Mouse (Mus musculus): ENCODE results near the gene Pgrmc2. TPM values are rescaled to one million over a fixed set of nuclear protein-coding genes. Genes with fewer than 3 reads are reported as not detected.

Pgrmc2 gene
- 40.9 and 41.0 TPM in 2 replicates for polyA plus RNA-seq (2015; fragmentation: Nextera tagmentation; extraction: Ambion mirVana)

GRCm38 (mm10) chr3:41082885-41083789 is at the start of gene Pgrmc2:
Gene Pgrmc2, minus strand, starts transcription at chr3:41083046.
- Histone ChIP-seq H3K27me3 (no peaks in the 10 kb centered on the region), H3K4me2 (peak within 1 kb of the TSS; percentile 83), H3K4me1 (peaks cover 14% of the 10 kb centered on the region), H3K4me3 (replicated peaks) (peak within 1 kb of the TSS; percentile 97), H3K36me3 (0 out of 2 replicates have a peak, but pooled peaks cover 5% of the 10 kb centered on the region), H3K9ac (peak within 1 kb of the TSS; percentile 85), H3K27ac (peak within 1 kb of the TSS; percentile 94), H3K9me3 (replicated peaks) (no peaks in the 10 kb centered on the region)
- WGBS, result under 1% methylated on average over 79 of the region's 95 CpGs
- peak; percentile 98 for ATAC-seq (replicated peaks; ENCODE audit: low FRiP score)

GRCm38 (mm10) chr3:41124000-41124294 is 41.1 kb upstream of the Pgrmc2 start:
- H3K4me1 ChIP-seq, result 0 out of 2 replicates have a peak, but pooled peaks cover 4% of the 10 kb centered on the region

GRCm38 (mm10) chr3:41123190-41123999 is 40.5 kb upstream of the Pgrmc2 start:
- Histone ChIP-seq H3K4me2 (peak overlapping the region; percentile 29; the same call in 1 of the 2 replicates), H3K27me3 (peaks cover 28% of the 10 kb centered on the region), H3K4me3 (replicated peaks) (no peak overlapping the region), H3K4me1 (0 out of 2 replicates have a peak, but pooled peaks cover 4% of the 10 kb centered on the region), H3K9me3 (replicated peaks) (no peaks in the 10 kb centered on the region), H3K36me3 (no peaks in the 10 kb centered on the region), H3K27ac (no peak overlapping the region), H3K9ac (no peak overlapping the region)
- WGBS, result 46% methylated on average over 10 of the region's 10 CpGs
- no peak for ATAC-seq (replicated peaks; ENCODE audit: low FRiP score)

More at GRCm38 (mm10) chr3:41124000-41124294, 41.1 kb upstream of the Pgrmc2 start:
- Histone ChIP-seq H3K27me3 (peaks cover 30% of the 10 kb centered on the region), H3K9me3 (replicated peaks) (no peaks in the 10 kb centered on the region), H3K27ac (no peak overlapping the region), H3K4me3 (replicated peaks) (no peak overlapping the region), H3K9ac (no peak overlapping the region), H3K4me2 (peak overlapping the region; percentile 29; the same call in 1 of the 2 replicates), H3K36me3 (no peaks in the 10 kb centered on the region)
- WGBS, result 20% methylated on average over 12 of the region's 12 CpGs
- ATAC-seq (replicated peaks; ENCODE audit: low FRiP score), result no peak

- Histone ChIP-seq H3K27me3 (0 out of 2 replicates have a peak, but pooled peaks cover 3% of the 10 kb centered on the region), H3K9ac (no peak overlapping the region), H3K4me3 (replicated peaks) (no peak overlapping the region), H3K9me3 (replicated peaks) (no peaks in the 10 kb centered on the region), H3K4me1 (no peaks in the 10 kb centered on the region), H3K36me3 (no peaks in the 10 kb centered on the region), H3K4me2 (no peak overlapping the region), H3K27ac (no peak overlapping the region)
- 80% methylated on average over 5 of the region's 5 CpGs for whole genome bisulfite sequencing
- ATAC-seq (replicated peaks; ENCODE audit: low FRiP score), result no peak
Observed at GRCm38 (mm10) chr3:41118173-41118572, 35.3 kb upstream of the Pgrmc2 start.

GRCm38 (mm10) chr3:41117447-41117846 is 34.6 kb upstream of the Pgrmc2 start:
- no peaks in the 10 kb centered on the region for H3K36me3 ChIP-seq

GRCm38 (mm10) chr3:41113186-41113585 is 30.3 kb upstream of the Pgrmc2 start:
- ATAC-seq (replicated peaks; ENCODE audit: low FRiP score), result no peak
- no peaks in the 10 kb centered on the region for H3K9me3 ChIP-seq (replicated peaks)
- no peak overlapping the region for H3K27ac ChIP-seq
- H3K4me2 ChIP-seq, result no peak overlapping the region
- peaks cover 3% of the 10 kb centered on the region for H3K4me1 ChIP-seq
- no peak overlapping the region for H3K4me3 ChIP-seq (replicated peaks)
- no peaks in the 10 kb centered on the region for H3K27me3 ChIP-seq
- no peaks in the 10 kb centered on the region for H3K36me3 ChIP-seq
- no peak overlapping the region for H3K9ac ChIP-seq
- WGBS, result 50% methylated on average over 5 of the region's 5 CpGs

More at GRCm38 (mm10) chr3:41117447-41117846, 34.6 kb upstream of the Pgrmc2 start:
- Histone ChIP-seq H3K4me2 (no peak overlapping the region), H3K9me3 (replicated peaks) (no peaks in the 10 kb centered on the region), H3K27ac (no peak overlapping the region), H3K27me3 (no peaks in the 10 kb centered on the region), H3K4me1 (no peaks in the 10 kb centered on the region), H3K4me3 (replicated peaks) (no peak overlapping the region), H3K9ac (no peak overlapping the region)
- ATAC-seq (replicated peaks; ENCODE audit: low FRiP score), result no peak

- Histone ChIP-seq H3K36me3 (no peaks in the 10 kb centered on the region), H3K9me3 (replicated peaks) (no peaks in the 10 kb centered on the region), H3K4me3 (replicated peaks) (no peak overlapping the region), H3K9ac (no peak overlapping the region), H3K4me2 (peak overlapping the region; percentile 34), H3K27me3 (no peaks in the 10 kb centered on the region), H3K4me1 (peaks cover 14% of the 10 kb centered on the region), H3K27ac (no peak overlapping the region)
- ATAC-seq (replicated peaks; ENCODE audit: low FRiP score), result no peak
- 11% methylated on average over 6 of the region's 6 CpGs for WGBS
Observed at GRCm38 (mm10) chr3:41108306-41108785, 25.5 kb upstream of the Pgrmc2 start.

GRCm38 (mm10) chr3:41107600-41108305 is 24.9 kb upstream of the Pgrmc2 start:
- peak; percentile 49; the same call in 1 of the 2 replicates for ATAC-seq (replicated peaks; ENCODE audit: low FRiP score)
- Histone ChIP-seq H3K4me3 (replicated peaks) (no peak overlapping the region), H3K4me2 (peak overlapping the region; percentile 34), H3K9me3 (replicated peaks) (no peaks in the 10 kb centered on the region), H3K27ac (no peak overlapping the region), H3K9ac (no peak overlapping the region), H3K4me1 (peaks cover 14% of the 10 kb centered on the region), H3K27me3 (no peaks in the 10 kb centered on the region), H3K36me3 (no peaks in the 10 kb centered on the region)
- 36% methylated on average over 14 of the region's 14 CpGs for WGBS

GRCm38 (mm10) chr3:41101905-41102304 is 19.1 kb upstream of the Pgrmc2 start:
- no peaks in the 10 kb centered on the region for H3K36me3 ChIP-seq
- no peaks in the 10 kb centered on the region for H3K9me3 ChIP-seq (replicated peaks)
- H3K27ac ChIP-seq, result no peak overlapping the region
- 81% methylated on average over 9 of the region's 9 CpGs for WGBS
- no peaks in the 10 kb centered on the region for H3K4me1 ChIP-seq
- H3K27me3 ChIP-seq, result no peaks in the 10 kb centered on the region
- ATAC-seq (replicated peaks; ENCODE audit: low FRiP score), result no peak
- no peak overlapping the region for H3K9ac ChIP-seq
- no peak overlapping the region for H3K4me3 ChIP-seq (replicated peaks)
- no peak overlapping the region for H3K4me2 ChIP-seq

GRCm38 (mm10) chr3:41100157-41100556 is 17.3 kb upstream of the Pgrmc2 start:
- no peaks in the 10 kb centered on the region for H3K9me3 ChIP-seq (replicated peaks)
- no peak overlapping the region for H3K4me2 ChIP-seq
- no peak overlapping the region for H3K27ac ChIP-seq
- H3K9ac ChIP-seq, result no peak overlapping the region
- no peaks in the 10 kb centered on the region for H3K27me3 ChIP-seq
- H3K4me1 ChIP-seq, result no peaks in the 10 kb centered on the region
- no peaks in the 10 kb centered on the region for H3K36me3 ChIP-seq
- ATAC-seq (replicated peaks; ENCODE audit: low FRiP score), result no peak
- no peak overlapping the region for H3K4me3 ChIP-seq (replicated peaks)
- 82% methylated on average over 2 of the region's 2 CpGs for WGBS

GRCm38 (mm10) chr3:41099672-41100071 is 16.8 kb upstream of the Pgrmc2 start:
- no peaks in the 10 kb centered on the region for H3K4me1 ChIP-seq
- H3K27ac ChIP-seq, result no peak overlapping the region
- no peaks in the 10 kb centered on the region for H3K27me3 ChIP-seq
- no peak overlapping the region for H3K4me3 ChIP-seq (replicated peaks)
- H3K9me3 ChIP-seq (replicated peaks), result no peaks in the 10 kb centered on the region
- no peak for ATAC-seq (replicated peaks; ENCODE audit: low FRiP score)
- no peak overlapping the region for H3K9ac ChIP-seq
- 71% methylated on average over 1 of the region's 1 CpGs for WGBS
- no peak overlapping the region for H3K4me2 ChIP-seq
- H3K36me3 ChIP-seq, result no peaks in the 10 kb centered on the region
